Mouse (Mus musculus) liver, adult 2 months (tissue): ENCODE measurements around the gene Kcna1. TPM values are rescaled to one million over a fixed set of nuclear protein-coding genes. Genes with fewer than 3 reads are reported as not detected.

Source experiments
- DNase-seq: peaks from one replicate; pipeline ENCODE4 v3.0.0-alpha.2; 2011; ENCODE audit warnings: low read depth, low spot score; ENCODE audit errors: extremely low read depth
- H3K27ac ChIP-seq: fragments of 200-500 bp; replicated peaks from 2 replicates; pipeline ENCODE4 v1.5.1; 2012; ENCODE audit warnings: low read depth, mild to moderate bottlenecking, control low read depth, inconsistent platforms, low read length; ENCODE audit not compliant: insufficient read depth
- H3K27me3 ChIP-seq: fragments of 200-500 bp; 2 replicates; pipeline ENCODE4 v1.6.1; 2012; ENCODE audit warnings: mild to moderate bottlenecking, moderate library complexity, low read length, inconsistent platforms; ENCODE audit not compliant: control insufficient read depth, insufficient read depth
- H3K36me3 ChIP-seq: fragments of 200-500 bp; 2 replicates; pipeline ENCODE4 v1.6.1; 2012; ENCODE audit warnings: low read length, inconsistent platforms; ENCODE audit not compliant: control insufficient read depth, insufficient read depth
- H3K4me1 ChIP-seq: fragments of 200-500 bp; 2 replicates; pipeline ENCODE4 v1.6.1; 2011; ENCODE audit warnings: low read length; ENCODE audit not compliant: control insufficient read depth, insufficient read depth
- H3K4me3 ChIP-seq: fragments of 200-500 bp; 2 replicates; pipeline ENCODE4 v1.5.1; 2011; ENCODE audit warnings: low read depth, mild to moderate bottlenecking, control low read depth, low read length, moderate library complexity; ENCODE audit not compliant: insufficient read depth
- H3K79me2 ChIP-seq: fragments of 200-500 bp; 2 replicates; pipeline ENCODE4 v1.6.1; 2012; ENCODE audit warnings: inconsistent platforms, mild to moderate bottlenecking, low read length, moderate library complexity; ENCODE audit not compliant: control insufficient read depth, insufficient read depth
- H3K9ac ChIP-seq: fragments of 200-500 bp; 2 replicates; pipeline ENCODE4 v1.6.1; 2012; ENCODE audit warnings: low read depth, mild to moderate bottlenecking, control low read depth, inconsistent platforms, low read length
- CTCF ChIP-seq: fragments of 200-500 bp; IDR thresholded peaks from 2 replicates; pipeline ENCODE4 v1.5.1; 2011; ENCODE audit warnings: low read depth, low read length, control low read depth
- POLR2A ChIP-seq: fragments of 200-500 bp; IDR thresholded peaks from 2 replicates; pipeline ENCODE4 v1.6.1; 2011; ENCODE audit warnings: low read length, control low read depth; ENCODE audit not compliant: insufficient read depth; ENCODE audit errors: extremely low read depth
- WGBS: fragments of 180-500 bp; shearing (Covaris S2); methylation state at CpG from one replicate; pipeline ENCODE4 v1.1.7; 2018; 5-methylcytosine and 5-hydroxymethylcytosine counted together
- polyA plus RNA-seq: library from polyadenylated mRNA; depleted of rRNA; stranded (reverse); fragments of >200 nt; gene quantifications from 2 replicates; pipeline ENCODE4 v1.2.3, GENCODE M21; 2012
- total RNA-seq: library from RNA; depleted of rRNA; stranded (reverse); fragments of >200 nt; gene quantifications from 2 replicates; pipeline ENCODE4 v1.2.3, GENCODE M21; 2014

Gene Kcna1
- total and polyA plus RNA-seq, 2 experiments: 0.09 TPM; not detected in 1

GRCm38 (mm10) chr6:126664569-126664968, 18.4 kb upstream of the Kcna1 start:
- TF ChIP-seq CTCF (no peak), POLR2A (no peak)
- Histone ChIP-seq H3K4me3 (no peak overlapping the region), H3K79me2 (no peaks in the 10 kb centered on the region), H3K4me1 (no peaks in the 10 kb centered on the region), H3K27me3 (peaks cover 4% of the 10 kb centered on the region; the same call in 1 of the 2 replicates), H3K27ac (no peak overlapping the region), H3K9ac (no peak overlapping the region), H3K36me3 (no peaks in the 10 kb centered on the region)
- 71% methylated on average over 3 of the region's 3 CpGs for WGBS
- DNase-seq: no peak

- 80% methylated on average over 2 of the region's 2 CpGs for WGBS
- no peak overlapping the region for H3K9ac ChIP-seq
- H3K79me2 ChIP-seq: no peaks in the 10 kb centered on the region
- TF ChIP-seq POLR2A (no peak), CTCF (no peak)
- no peak overlapping the region for H3K27ac ChIP-seq
- no peaks in the 10 kb centered on the region for H3K4me1 ChIP-seq
- peak; percentile 5 for DNase-seq
- H3K4me3 ChIP-seq: no peak overlapping the region
- H3K27me3 ChIP-seq: peaks cover 4% of the 10 kb centered on the region; the same call in 1 of the 2 replicates
- no peaks in the 10 kb centered on the region for H3K36me3 ChIP-seq
Observed at GRCm38 (mm10) chr6:126657646-126658394, 11.6 kb upstream of the Kcna1 start.

GRCm38 (mm10) chr6:126653561-126653960, 7.4 kb upstream of the Kcna1 start:
- H3K4me1 ChIP-seq: no peaks in the 10 kb centered on the region
- H3K36me3 ChIP-seq: no peaks in the 10 kb centered on the region
- H3K27ac ChIP-seq: no peak overlapping the region
- DNase-seq: no peak
- H3K9ac ChIP-seq: no peak overlapping the region
- no peak for TF ChIP-seq CTCF
- TF ChIP-seq POLR2A: no peak
- H3K27me3 ChIP-seq: no peaks in the 10 kb centered on the region; the same call in 1 of the 2 replicates
- WGBS: 91% methylated on average over 7 of the region's 7 CpGs
- no peak overlapping the region for H3K4me3 ChIP-seq
- H3K79me2 ChIP-seq: no peaks in the 10 kb centered on the region

- no peaks in the 10 kb centered on the region for H3K79me2 ChIP-seq
- H3K4me3 ChIP-seq: no peak overlapping the region
- no peak overlapping the region for H3K27ac ChIP-seq
- H3K4me1 ChIP-seq: no peaks in the 10 kb centered on the region
- no peak for DNase-seq
- WGBS: 3% methylated on average over 27 of the region's 27 CpGs
- no peak overlapping the region for H3K9ac ChIP-seq
- H3K27me3 ChIP-seq: peaks cover 8% of the 10 kb centered on the region; the same call in 1 of the 2 replicates
- no peak for TF ChIP-seq POLR2A
- H3K36me3 ChIP-seq: no peaks in the 10 kb centered on the region
Observed at GRCm38 (mm10) chr6:126645644-126646358, 383 bp downstream of the Kcna1 start.

GRCm38 (mm10) chr6:126645044-126645541, 1.1 kb downstream of the Kcna1 start:
- Histone ChIP-seq H3K36me3 (no peaks in the 10 kb centered on the region), H3K27me3 (peaks cover 8% of the 10 kb centered on the region; the same call in 1 of the 2 replicates), H3K27ac (no peak overlapping the region), H3K4me1 (no peaks in the 10 kb centered on the region), H3K79me2 (no peaks in the 10 kb centered on the region), H3K9ac (no peak overlapping the region), H3K4me3 (no peak overlapping the region)
- TF ChIP-seq CTCF (no peak), POLR2A (no peak)
- no peak for DNase-seq
- 1% methylated on average over 24 of the region's 24 CpGs for WGBS
